Mouse (Mus musculus) brain, adult 10 weeks (tissue): ENCODE data around the gene Lad1. TPM values are rescaled to one million over a fixed set of nuclear protein-coding genes. Genes with fewer than 3 reads are reported as not detected.

Experiments used
- polyA plus RNA-seq: library from polyadenylated mRNA; stranded (reverse); fragments of 350-450 nt; fragmentation: Illumina TruSeq; extraction: RNeasy Lipid Tissue Mini Kit (QIAGEN cat#74804); gene quantifications from one replicate; pipeline ENCODE4 v1.2.3, GENCODE M21; 2015; ENCODE audit warnings: low read depth, low replicate concordance

Lad1 gene
- polyA plus RNA-seq, result 1.5 TPM

GRCm38 (mm10) chr1:135818481-135819086 is at the start of gene Lad1:
Lad1 (plus strand) TSS chr1:135818598.

DNA sequence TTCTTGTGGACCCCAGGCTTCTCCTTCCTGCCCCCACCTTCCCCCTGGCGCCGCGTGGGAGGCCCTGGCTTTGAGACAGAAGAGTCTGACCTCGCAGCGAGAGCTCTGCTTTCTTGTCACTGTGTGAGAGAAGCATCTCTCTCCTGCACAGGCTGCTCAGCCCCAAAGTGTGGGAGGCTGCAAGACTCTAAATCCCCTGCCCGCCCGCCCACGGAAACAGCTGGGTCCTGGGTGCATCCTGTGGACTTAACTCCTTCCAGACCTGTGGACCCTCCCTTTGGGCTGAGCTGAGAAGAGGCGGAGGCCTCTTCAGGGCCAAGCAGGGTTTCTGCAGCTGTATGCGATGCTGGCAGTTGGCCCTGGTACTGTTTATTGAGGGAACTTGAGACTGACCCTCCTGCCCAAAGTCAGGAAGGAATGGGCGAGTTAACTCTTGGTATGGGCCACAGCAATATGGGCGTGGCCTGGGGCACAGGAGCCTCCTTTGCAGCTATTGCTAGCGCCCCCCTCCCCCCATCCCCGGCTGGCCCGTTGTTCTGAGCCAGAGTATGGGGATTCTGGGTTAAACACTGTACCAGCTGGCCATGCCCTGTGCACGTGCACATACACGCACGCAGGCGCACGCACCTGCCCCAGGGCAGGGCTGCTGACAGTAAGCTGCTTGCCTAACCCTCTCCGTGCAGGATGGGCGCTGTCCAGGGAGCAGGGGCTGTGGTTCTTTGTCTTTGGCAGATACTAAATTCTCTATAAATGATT is 39.4 kb upstream of the Lad1 start, which contains the start of gene Tnni1:
Gene Tnni1, plus strand, starts transcription at position 655 of the 756 bp plus-strand sequence.

DNA sequence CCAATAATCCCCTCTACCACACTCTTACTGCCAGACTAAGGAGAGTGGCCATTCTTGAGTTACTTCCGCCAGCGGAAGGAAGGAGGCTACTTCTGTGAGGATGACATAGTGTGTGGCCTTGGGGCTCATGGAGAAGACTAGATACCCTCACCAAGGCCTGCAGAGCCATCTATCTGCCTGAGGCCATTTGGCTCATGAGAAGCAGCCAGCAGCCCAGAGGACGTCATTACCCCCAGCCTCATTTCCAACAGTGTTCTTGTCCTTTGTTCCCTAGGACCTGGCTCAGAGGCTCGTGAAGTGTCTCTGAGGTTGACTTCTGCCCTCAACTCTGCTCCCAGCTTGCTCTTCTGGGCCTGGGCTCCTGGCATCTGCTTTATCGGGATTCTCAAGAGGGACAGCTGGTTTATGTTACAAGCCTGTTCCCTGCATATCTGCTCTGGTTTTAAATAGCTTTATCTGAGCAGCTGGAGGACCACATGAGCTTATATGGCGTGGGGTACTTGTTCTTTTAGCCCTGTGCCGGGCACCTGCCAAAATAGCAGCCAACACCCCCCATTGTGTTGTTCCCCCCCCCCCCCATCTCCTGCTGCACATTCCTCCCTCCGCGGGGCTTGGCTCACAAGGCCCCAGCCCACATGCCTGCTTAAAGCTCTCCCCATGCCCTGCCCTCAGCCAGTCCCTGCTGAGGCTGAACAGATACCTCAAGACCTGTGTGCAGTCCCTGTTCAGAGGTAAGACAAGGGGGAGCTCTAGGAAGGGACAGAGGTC is 17.5 kb downstream of the Lad1 start, which contains the start of gene Tnnt2:
Gene Tnnt2, plus strand, starts transcription at position 639 of the 768 bp plus-strand sequence.

Other genes starting within 250 kb of the Lad1 start
- gene Nav1, start 211.3 kb upstream of the Lad1 start, polyA plus RNA-seq, result 32.9 TPM
- 495 TPM for gene Csrp1, start 98.5 kb upstream of the Lad1 start, polyA plus RNA-seq
- gene Phlda3, start 52.5 kb upstream of the Lad1 start, polyA plus RNA-seq, result 46.4 TPM
- gene Tnni1, start 39.2 kb upstream of the Lad1 start, polyA plus RNA-seq, result 14.4 TPM
- 8.5 TPM for gene Tnnt2, start 17.8 kb downstream of the Lad1 start, polyA plus RNA-seq
- 0.22 TPM for gene Pkp1, start 100.6 kb downstream of the Lad1 start, polyA plus RNA-seq
- gene Igfn1, start 187.7 kb downstream of the Lad1 start, polyA plus RNA-seq, result 9.1 TPM
- gene Tmem9, start 189.6 kb downstream of the Lad1 start, polyA plus RNA-seq, result 102 TPM
- not detected for gene Ascl5, start 232.2 kb downstream of the Lad1 start, polyA plus RNA-seq
- 1.8 TPM for gene Cacna1s, start 234.2 kb downstream of the Lad1 start, polyA plus RNA-seq